Mouse (Mus musculus): ENCODE data around the gene Ndufb3. TPM values are rescaled to one million over a fixed set of nuclear protein-coding genes. Genes with fewer than 3 reads are reported as not detected.
"Not testable (repeated sequence)": the region's sequence is repeated elsewhere in the genome, so short reads cannot be mapped to it uniquely, and the experiment has no call there.

Gene Ndufb3
- polyA plus RNA-seq, 1 experiment from 2014 or later, result 170 TPM

DNA sequence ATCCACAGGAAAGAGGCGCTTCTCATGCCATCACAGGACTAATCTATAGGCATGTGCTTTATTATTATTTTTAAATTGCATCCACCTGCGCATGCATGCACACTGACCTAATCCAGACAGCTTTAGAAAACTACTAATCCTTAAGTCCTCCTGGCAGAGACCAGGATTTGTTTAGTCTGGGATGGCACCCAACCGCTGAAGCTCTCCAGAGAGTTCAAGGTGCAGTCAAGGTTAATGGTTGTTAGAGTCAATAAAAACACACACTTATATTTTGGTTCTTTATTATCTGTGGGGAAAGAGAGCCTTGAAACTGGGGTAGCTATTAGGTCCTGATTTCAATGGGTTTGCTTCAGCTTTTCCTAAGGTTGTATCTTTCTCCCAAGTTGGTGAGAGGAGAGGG lies 35.1 kb downstream of the Ndufb3 start:
- Histone ChIP-seq H3K4me2 (no peak overlapping the region), H3K9me3 (0 out of 2 replicates have a peak, but pooled peaks cover 4% of the 10 kb centered on the region), H3K9ac (no peak overlapping the region), H3K4me1 (no peaks in the 10 kb centered on the region), H3K27me3 (no peaks in the 10 kb centered on the region), H3K36me3 (replicated peaks) (no peaks in the 10 kb centered on the region), H3K4me3 (replicated peaks) (no peak overlapping the region), H3K27ac (no peak overlapping the region)
- ATAC-seq (ENCODE audit: low FRiP score), result no peak
- 83% methylated on average over 3 of the region's 3 CpGs for WGBS

GRCm38 (mm10) chr1:58621996-58622748 lies 36.0 kb downstream of the Ndufb3 start:
- Histone ChIP-seq H3K4me2 (no peak overlapping the region), H3K27ac (no peak overlapping the region), H3K9me3 (0 out of 2 replicates have a peak, but pooled peaks cover 4% of the 10 kb centered on the region), H3K9ac (no peak overlapping the region), H3K27me3 (no peaks in the 10 kb centered on the region), H3K36me3 (replicated peaks) (no peaks in the 10 kb centered on the region), H3K4me3 (replicated peaks) (no peak overlapping the region), H3K4me1 (no peaks in the 10 kb centered on the region)
- no peak for ATAC-seq (ENCODE audit: low FRiP score)
- 74% methylated on average over 7 of the region's 7 CpGs for WGBS

GRCm38 (mm10) chr1:58628847-58629246 lies 42.7 kb downstream of the Ndufb3 start:
- not testable (repeated sequence) for H3K27me3 ChIP-seq; H3K27ac ChIP-seq; H3K9ac ChIP-seq; H3K9me3 ChIP-seq; H3K4me2 ChIP-seq; H3K36me3 ChIP-seq (replicated peaks); H3K4me3 ChIP-seq (replicated peaks); H3K4me1 ChIP-seq; ATAC-seq (ENCODE audit: low FRiP score)
- 92% methylated on average over 1 of the region's 2 CpGs for WGBS

Other genes with a start within 250 kb of the Ndufb3 start
- 509 and 526 TPM in 2 replicates for gene Bzw1, start 193.5 kb upstream of the Ndufb3 start, polyA plus RNA-seq (2016; fragmentation: Nextera tagmentation; extraction: Ambion mirVana)
- 149 and 159 TPM in 2 replicates for gene Clk1, start 162.3 kb upstream of the Ndufb3 start, polyA plus RNA-seq (2016; fragmentation: Nextera tagmentation; extraction: Ambion mirVana)
- gene Nif3l1, start 141.2 kb upstream of the Ndufb3 start, polyA plus RNA-seq (2016; fragmentation: Nextera tagmentation; extraction: Ambion mirVana), result 57.9 and 65.0 TPM in 2 replicates
- gene Ppil3, start 140.9 kb upstream of the Ndufb3 start, polyA plus RNA-seq (2016; fragmentation: Nextera tagmentation; extraction: Ambion mirVana), result 47.5 and 49.4 TPM in 2 replicates
- 39.7 and 43.7 TPM in 2 replicates for gene Orc2, start 81.3 kb upstream of the Ndufb3 start, polyA plus RNA-seq (2016; fragmentation: Nextera tagmentation; extraction: Ambion mirVana)
- gene Fam126b, start 61 bp upstream of the Ndufb3 start, polyA plus RNA-seq (2016; fragmentation: Nextera tagmentation; extraction: Ambion mirVana), result 10.2 and 11.2 TPM in 2 replicates
- not detected in 2 replicates for gene Als2cr12, start 109.6 kb downstream of the Ndufb3 start, polyA plus RNA-seq (2016; fragmentation: Nextera tagmentation; extraction: Ambion mirVana)
- 23.8 and 24.8 TPM in 2 replicates for gene Cflar, start 125.1 kb downstream of the Ndufb3 start, polyA plus RNA-seq (2016; fragmentation: Nextera tagmentation; extraction: Ambion mirVana)
- gene Casp8, start 209.0 kb downstream of the Ndufb3 start, polyA plus RNA-seq (2016; fragmentation: Nextera tagmentation; extraction: Ambion mirVana), result 10.1 and 11.1 TPM in 2 replicates

Measured in forebrain, embryonic 12.5 days (tissue).